Mouse (Mus musculus): ENCODE data around the gene Tsc22d4.

GRCm38 (mm10) chr5:137733638-137734288, 11.8 kb upstream of the Tsc22d4 start:
- TF ChIP-seq CTCF (IDR thresholded peaks at IDR 0.05; ENCODE audit: low read depth) (no peak), EP300 (IDR thresholded peaks at IDR 0.05; ENCODE audit: low read depth) (no peak)
